Comparison of ENCODE assay signal across 7 mouse cellular contexts in genomic region chr11:84959701-84960181, GRCm38 (mm10). TPM values are rescaled to one million over a fixed set of nuclear protein-coding genes. Genes with fewer than 3 reads are reported as not detected.
DNase-seq lines count a peak whose midpoint lies in the region; ATAC-seq lines count a peak whose summit lies in the region.

No protein-coding gene starts in this region.

- peak; percentile 94 for DNase-seq in adipocyte (ENCODE audit: low spot score)
- peak; percentile 68 for DNase-seq in cerebellum, adult 11 months
- peak; percentile 70 to 78 for DNase-seq in heart, adult 9 months (ENCODE audit: low spot score in 2 of 2)
- DNase-seq in kidney, postnatal 10 days: peak; percentile 65
- no peak for DNase-seq in spleen, adult 18-20 months
- DNase-seq in T-cell, adult 2 months (ENCODE audit: low spot score): no peak

- ATAC-seq in erythroblast, adult 5-6 weeks (replicated peaks; ENCODE audit: low FRiP score, poor library complexity, severe bottlenecking): no peak

RNA-seq across cellular contexts. Expression of gene Car4, which starts 2.2 kb away (rescaled TPM):
- total RNA-seq in erythroblast, adult 5-6 weeks (2015; ENCODE audit: low replicate concordance): not detected in 2 replicates
- total RNA-seq in erythroblast, adult 5-6 weeks (2017; ENCODE audit: low replicate concordance): not detected in 2 replicates

RNA-seq across cellular contexts. Expression of gene Znhit3, which starts 43.6 kb away (rescaled TPM):
- total RNA-seq in erythroblast, adult 5-6 weeks (2015; ENCODE audit: low replicate concordance): 1.5 and 6.5 TPM in 2 replicates
- 3.7 and 9.1 TPM in 2 replicates for total RNA-seq in erythroblast, adult 5-6 weeks (2017; ENCODE audit: low replicate concordance)

Comparison
In these comparisons a context has a peak if more than half of its experiments do, and no peak if none do; other contexts are left out.
1. DNase-seq: peak in adipocyte (single experiment), cerebellum, adult 11 months (single experiment), heart, adult 9 months (2 of 2) and kidney, postnatal 10 days (single experiment); none in spleen, adult 18-20 months (0 of 2) and T-cell, adult 2 months (single experiment).